ENCODE assay signal across 9 mouse cellular contexts in genomic region chr13:99513138-99513537, GRCm38 (mm10). TPM values are rescaled to one million over a fixed set of nuclear protein-coding genes. Genes with fewer than 3 reads are reported as not detected.
DNase-seq lines count a peak whose midpoint lies in the region; ATAC-seq lines count a peak whose summit lies in the region.
"Had no signal": no experiment of that assay in that cellular context is flagged by ENCODE, and none has a peak within 500 bp of the region (broad histone marks: within the 10 kb centered on the region; RNA-seq: fewer than 3 reads in every experiment).

No protein-coding gene starts in this region.

- H3K27me3 ChIP-seq in forebrain, embryonic 10.5 days (ENCODE audit: poor library complexity, severe bottlenecking) = no peaks in the 10 kb centered on the region
- H3K27me3 ChIP-seq in midbrain, embryonic 10.5 days (ENCODE audit: low read depth, poor library complexity, severe bottlenecking) = no peaks in the 10 kb centered on the region
- no peaks in the 10 kb centered on the region for H3K27me3 ChIP-seq in stomach, embryonic 16.5 days (ENCODE audit: control insufficient read depth, insufficient read depth, low read length)

- peak overlapping the region; percentile 63 for H3K9ac ChIP-seq in stomach, embryonic 16.5 days (ENCODE audit: low read length)
- H3K9ac ChIP-seq: liver, embryonic 15.5 days had no signal

- H3K9me3 ChIP-seq in forebrain, embryonic 10.5 days = no peaks in the 10 kb centered on the region
- H3K9me3 ChIP-seq in midbrain, embryonic 10.5 days (replicated peaks) = no peaks in the 10 kb centered on the region
- no peaks in the 10 kb centered on the region for H3K9me3 ChIP-seq in stomach, embryonic 16.5 days (replicated peaks; ENCODE audit: control insufficient read depth, low read length)
- H3K9me3 ChIP-seq: liver, embryonic 15.5 days had no signal

- no peak for ATAC-seq in stomach, embryonic 16.5 days (ENCODE audit: insufficient read depth, low FRiP score)

- H3K36me3 ChIP-seq in forebrain, embryonic 10.5 days (replicated peaks) = peaks cover 14% of the 10 kb centered on the region
- H3K36me3 ChIP-seq in midbrain, embryonic 10.5 days = peaks cover 29% of the 10 kb centered on the region
- no peaks in the 10 kb centered on the region for H3K36me3 ChIP-seq in stomach, embryonic 16.5 days (ENCODE audit: control insufficient read depth, insufficient read depth, low read length)
- H3K36me3 ChIP-seq: liver, embryonic 15.5 days had no signal

- H3K4me2 ChIP-seq in stomach, embryonic 16.5 days (ENCODE audit: low read depth, low read length) = peak overlapping the region; percentile 96
- H3K4me2 ChIP-seq: liver, embryonic 15.5 days had no signal

- intact Hi-C loops in heart, postnatal 10 days (cut with DNase I) = loop anchor here (1.0 to 2.0 kb wide), 2 partner anchors 138 to 160 kb away; no protein-coding TSS in a partner anchor

- peak overlapping the region; percentile 94 for H3K27ac ChIP-seq in forebrain, embryonic 10.5 days
- peak overlapping the region; percentile 96 for H3K27ac ChIP-seq in midbrain, embryonic 10.5 days (replicated peaks)
- peak overlapping the region; percentile 18; the same call in 1 of the 2 replicates for H3K27ac ChIP-seq in stomach, embryonic 16.5 days (ENCODE audit: low read length)
- H3K27ac ChIP-seq: liver, embryonic 15.5 days had no signal

- H3K4me1 ChIP-seq in forebrain, embryonic 10.5 days = peaks cover 70% of the 10 kb centered on the region
- peaks cover 72% of the 10 kb centered on the region for H3K4me1 ChIP-seq in midbrain, embryonic 10.5 days
- H3K4me1 ChIP-seq in stomach, embryonic 16.5 days (ENCODE audit: control insufficient read depth, insufficient read depth, low read length) = peaks cover 20% of the 10 kb centered on the region

- peak overlapping the region; percentile 91 for H3K4me3 ChIP-seq in forebrain, embryonic 10.5 days
- peak overlapping the region; percentile 88 for H3K4me3 ChIP-seq in midbrain, embryonic 10.5 days
- H3K4me3 ChIP-seq in stomach, embryonic 16.5 days (replicated peaks; ENCODE audit: low read length) = no peak overlapping the region
- H3K4me3 ChIP-seq: liver, embryonic 15.5 days had no signal

- WGBS in forebrain, embryonic 10.5 days = 5% methylated on average over 7 of the region's 7 CpGs
- 5% methylated on average over 7 of the region's 7 CpGs for WGBS in midbrain, embryonic 10.5 days
- 5% methylated on average over 7 of the region's 7 CpGs for WGBS in stomach, embryonic 16.5 days

- peak; percentile 17 for DNase-seq in CD4-positive helper T cell, adult 2 months (ENCODE audit: low read depth, low spot score)
- DNase-seq in adrenal gland, postnatal 36 days = peak; percentile 80 to 83
- peak; percentile 71 for DNase-seq in forebrain, embryonic 10.5 days (ENCODE audit: extremely low spot score, low spot score)
- DNase-seq in heart, postnatal 10 days = peak; percentile 72 to 77
- peak; percentile 52 to 62 for DNase-seq in layer of hippocampus, adult 8-10 months (ENCODE audit: low spot score in 2 of 2)
- DNase-seq in midbrain, embryonic 10.5 days (ENCODE audit: low spot score) = peak; percentile 86
- DNase-seq in B cell, adult 2 months = no peak

RNA-seq across cellular contexts. Expression of gene Map1b, which starts 3.2 kb away (rescaled TPM):
- 100 to 1,000 TPM in 1 of 2 experiments, 10 to 100 TPM in 1; 65.1 to 216 TPM for total RNA-seq in adrenal gland, postnatal 36 days (2021)
- polyA plus RNA-seq in forebrain, embryonic 10.5 days (2016; fragmentation: Nextera tagmentation; extraction: Ambion mirVana) = 403 and 460 TPM in 2 replicates
- 10 to 100 TPM; 36.4 to 36.5 TPM for total RNA-seq in heart, postnatal 10 days (2021)
- 100 to 1,000 TPM; 617 to 716 (median 673) TPM for total RNA-seq in layer of hippocampus, adult 8-10 months (2022)
- 665 and 916 TPM in 2 replicates for polyA plus RNA-seq in midbrain, embryonic 10.5 days (2016; fragmentation: Nextera tagmentation; extraction: Ambion mirVana)
- polyA plus RNA-seq in stomach, embryonic 16.5 days (2015; fragmentation: Nextera tagmentation; extraction: Ambion mirVana) = 126 and 134 TPM in 2 replicates

Comparison
In these comparisons a context has a peak if more than half of its experiments do, and no peak if none do; other contexts are left out.
1. DNase-seq: peak in CD4-positive helper T cell, adult 2 months (single experiment), adrenal gland, postnatal 36 days (2 of 2), forebrain, embryonic 10.5 days (single experiment), heart, postnatal 10 days (2 of 2), layer of hippocampus, adult 8-10 months (2 of 2) and midbrain, embryonic 10.5 days (single experiment); none in B cell, adult 2 months (0 of 2).
2. H3K27ac ChIP-seq: peak in every context shown above with its lines; median percentile 96 in midbrain, embryonic 10.5 days; 94 in forebrain, embryonic 10.5 days; 18 in stomach, embryonic 16.5 days.